Mouse (Mus musculus): ENCODE measurements around the gene Plcb4. TPM values are rescaled to one million over a fixed set of nuclear protein-coding genes. Genes with fewer than 3 reads are reported as not detected.

Plcb4 gene
- polyA plus RNA-seq, 1 experiment from 2014 or later, result 33.8 TPM

- H3K9me3 ChIP-seq (replicated peaks; ENCODE audit: control insufficient read depth, low read length), result no peaks in the 10 kb centered on the region
- no peaks in the 10 kb centered on the region for H3K4me1 ChIP-seq (ENCODE audit: control insufficient read depth, insufficient read depth, low read length)
- whole genome bisulfite sequencing (ENCODE audit: insufficient replicate concordance), result 85% methylated on average over 8 of the region's 8 CpGs
- H3K27ac ChIP-seq (ENCODE audit: low read depth, low read length), result no peak overlapping the region
- no peak overlapping the region for H3K4me2 ChIP-seq
- H3K4me3 ChIP-seq (ENCODE audit: low read depth, low read length), result no peak overlapping the region
- no peak for ATAC-seq (replicated peaks; ENCODE audit: insufficient number of reproducible peaks, low FRiP score, low TSS enrichment)
- no peaks in the 10 kb centered on the region for H3K36me3 ChIP-seq (ENCODE audit: control insufficient read depth, insufficient read depth, low read length)
- no peak overlapping the region for H3K9ac ChIP-seq (ENCODE audit: low read depth, low read length)
- 0 out of 2 replicates have a peak, but pooled peaks cover 6% of the 10 kb centered on the region for H3K27me3 ChIP-seq (ENCODE audit: control insufficient read depth, insufficient read depth, low read length)
Observed at GRCm38 (mm10) chr2:135955796-135956195, 297.0 kb downstream of the Plcb4 start.

DNA sequence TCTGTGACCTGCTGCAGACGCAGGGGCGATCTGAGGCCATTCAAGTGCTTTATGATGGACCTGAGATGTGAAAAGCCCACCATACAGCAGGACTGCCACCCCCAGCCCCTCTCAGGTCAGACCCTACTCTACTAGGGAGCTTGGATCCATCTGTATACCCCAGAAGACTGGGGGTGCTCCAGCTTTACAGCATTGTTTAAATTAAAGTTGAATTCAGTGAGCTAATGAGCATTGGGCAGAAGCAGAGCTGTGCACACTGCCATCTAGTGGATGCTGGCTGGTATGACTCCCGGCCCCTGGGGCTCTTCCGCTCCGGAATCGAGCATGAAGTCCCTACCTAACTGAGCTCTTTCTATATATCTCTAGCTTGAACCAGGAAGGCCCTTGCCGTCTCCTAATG lies 298.9 kb downstream of the Plcb4 start:
- 0 out of 2 replicates have a peak, but pooled peaks cover under 1% of the 10 kb centered on the region for H3K4me1 ChIP-seq (ENCODE audit: control insufficient read depth, insufficient read depth, low read length)
- no peaks in the 10 kb centered on the region for H3K36me3 ChIP-seq (ENCODE audit: control insufficient read depth, insufficient read depth, low read length)
- WGBS (ENCODE audit: insufficient replicate concordance), result 40% methylated on average over 7 of the region's 7 CpGs
- ATAC-seq (replicated peaks; ENCODE audit: insufficient number of reproducible peaks, low FRiP score, low TSS enrichment), result no peak
- no peak overlapping the region for H3K4me2 ChIP-seq
- no peaks in the 10 kb centered on the region for H3K9me3 ChIP-seq (replicated peaks; ENCODE audit: control insufficient read depth, low read length)
- 0 out of 2 replicates have a peak, but pooled peaks cover 6% of the 10 kb centered on the region for H3K27me3 ChIP-seq (ENCODE audit: control insufficient read depth, insufficient read depth, low read length)
- no peak overlapping the region for H3K4me3 ChIP-seq (ENCODE audit: low read depth, low read length)
- no peak overlapping the region for H3K9ac ChIP-seq (ENCODE audit: low read depth, low read length)
- H3K27ac ChIP-seq (ENCODE audit: low read depth, low read length), result no peak overlapping the region

DNA sequence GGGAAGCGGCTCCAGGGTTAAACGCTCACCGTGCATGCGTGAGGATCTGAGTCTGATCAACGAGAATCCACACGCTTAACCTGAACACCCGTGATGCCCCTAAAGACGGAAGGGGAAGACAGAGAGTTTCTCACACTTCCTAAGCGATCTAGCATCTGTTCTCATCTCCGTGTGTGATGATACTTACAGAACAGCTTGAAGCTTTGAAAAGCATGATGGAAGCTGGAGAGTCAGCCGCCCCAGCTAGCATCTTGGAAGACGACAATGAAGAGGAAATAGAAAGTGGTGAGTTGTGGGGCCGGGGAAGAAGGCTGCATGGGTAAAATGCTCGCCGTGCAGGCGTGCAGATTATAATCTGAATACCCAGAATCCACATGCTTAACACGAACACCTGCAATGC lies 299.6 kb downstream of the Plcb4 start:
- H3K4me1 ChIP-seq (ENCODE audit: control insufficient read depth, insufficient read depth, low read length), result peaks cover 6% of the 10 kb centered on the region
- WGBS (ENCODE audit: insufficient replicate concordance), result 87% methylated on average over 17 of the region's 17 CpGs
- 0 out of 2 replicates have a peak, but pooled peaks cover 6% of the 10 kb centered on the region for H3K27me3 ChIP-seq (ENCODE audit: control insufficient read depth, insufficient read depth, low read length)
- H3K9me3 ChIP-seq (replicated peaks; ENCODE audit: control insufficient read depth, low read length), result no peaks in the 10 kb centered on the region
- no peaks in the 10 kb centered on the region for H3K36me3 ChIP-seq (ENCODE audit: control insufficient read depth, insufficient read depth, low read length)
- H3K9ac ChIP-seq (ENCODE audit: low read depth, low read length), result no peak overlapping the region
- no peak overlapping the region for H3K4me2 ChIP-seq
- no peak for ATAC-seq (replicated peaks; ENCODE audit: insufficient number of reproducible peaks, low FRiP score, low TSS enrichment)
- no peak overlapping the region for H3K27ac ChIP-seq (ENCODE audit: low read depth, low read length)
- H3K4me3 ChIP-seq (ENCODE audit: low read depth, low read length), result no peak overlapping the region

DNA sequence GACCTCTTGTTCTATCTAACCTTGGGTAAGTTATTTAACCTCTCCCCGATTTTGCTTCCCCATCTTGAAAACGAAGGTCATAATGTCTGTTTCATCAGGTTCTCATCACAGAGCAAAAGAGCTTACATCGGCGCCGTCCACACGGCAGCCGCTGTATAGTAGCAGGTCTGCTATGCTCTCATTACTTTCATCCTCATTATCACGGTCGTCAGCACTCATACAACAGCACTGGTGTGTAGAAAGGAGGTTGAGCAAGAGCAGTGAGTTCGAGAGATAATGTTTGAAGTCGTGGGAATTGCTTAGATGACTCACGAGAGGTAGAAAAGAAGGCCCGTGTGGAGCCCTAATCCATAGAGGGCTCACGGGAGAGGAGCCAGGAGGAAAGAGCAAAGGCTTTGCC lies 304.3 kb downstream of the Plcb4 start:
- Histone ChIP-seq H3K4me3 (ENCODE audit: low read depth, low read length) (no peak overlapping the region), H3K9ac (ENCODE audit: low read depth, low read length) (no peak overlapping the region), H3K27me3 (ENCODE audit: control insufficient read depth, insufficient read depth, low read length) (no peaks in the 10 kb centered on the region), H3K4me1 (ENCODE audit: control insufficient read depth, insufficient read depth, low read length) (peaks cover 8% of the 10 kb centered on the region), H3K27ac (ENCODE audit: low read depth, low read length) (no peak overlapping the region), H3K36me3 (ENCODE audit: control insufficient read depth, insufficient read depth, low read length) (no peaks in the 10 kb centered on the region), H3K9me3 (replicated peaks; ENCODE audit: control insufficient read depth, low read length) (no peaks in the 10 kb centered on the region), H3K4me2 (no peak overlapping the region; the same call in 1 of the 2 replicates)
- peak; percentile 68; the same call in 1 of the 2 replicates for ATAC-seq (replicated peaks; ENCODE audit: insufficient number of reproducible peaks, low FRiP score, low TSS enrichment)
- WGBS (ENCODE audit: insufficient replicate concordance), result 38% methylated on average over 14 of the region's 14 CpGs

DNA sequence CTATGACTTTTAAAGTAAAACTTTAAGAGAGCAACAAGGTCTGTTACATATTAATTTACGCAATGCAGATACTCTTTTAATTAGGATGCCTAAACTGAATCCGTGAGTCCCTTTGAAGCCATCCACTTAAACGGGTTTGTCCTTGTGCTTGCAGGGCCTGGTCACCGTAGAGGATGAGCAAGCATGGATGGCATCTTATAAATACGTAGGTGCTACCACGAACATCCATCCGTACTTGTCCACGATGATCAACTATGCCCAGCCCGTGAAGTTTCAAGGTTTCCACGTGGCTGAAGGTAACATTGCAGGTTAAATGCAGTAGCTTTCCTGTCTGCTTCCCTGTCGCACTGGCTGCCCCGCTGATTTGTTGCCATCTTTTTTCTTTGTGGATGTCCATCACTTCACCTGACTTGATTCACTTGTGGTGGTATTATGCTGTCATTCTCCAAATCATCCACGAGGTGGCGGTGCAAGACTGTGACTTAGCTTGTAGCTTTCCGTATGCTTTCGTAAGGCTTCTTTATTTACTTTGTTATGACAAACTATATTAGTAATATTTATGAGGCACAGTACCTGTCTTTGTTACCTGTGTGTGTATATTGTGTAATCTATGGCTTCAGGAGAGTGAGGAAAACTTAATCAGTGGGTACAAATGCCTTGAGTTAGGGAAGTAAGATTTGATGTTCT lies 308.2 kb downstream of the Plcb4 start:
- no peaks in the 10 kb centered on the region for H3K27me3 ChIP-seq (ENCODE audit: control insufficient read depth, insufficient read depth, low read length)
- no peak overlapping the region for H3K9ac ChIP-seq (ENCODE audit: low read depth, low read length)
- no peak overlapping the region for H3K4me3 ChIP-seq (ENCODE audit: low read depth, low read length)
- H3K36me3 ChIP-seq (ENCODE audit: control insufficient read depth, insufficient read depth, low read length), result no peaks in the 10 kb centered on the region; the same call in 1 of the 2 replicates
- peaks cover 8% of the 10 kb centered on the region for H3K4me1 ChIP-seq (ENCODE audit: control insufficient read depth, insufficient read depth, low read length)
- 62% methylated on average over 16 of the region's 16 CpGs for WGBS (ENCODE audit: insufficient replicate concordance)
- ATAC-seq (replicated peaks; ENCODE audit: insufficient number of reproducible peaks, low FRiP score, low TSS enrichment), result no peak
- H3K4me2 ChIP-seq, result no peak overlapping the region
- H3K27ac ChIP-seq (ENCODE audit: low read depth, low read length), result no peak overlapping the region
- H3K9me3 ChIP-seq (replicated peaks; ENCODE audit: control insufficient read depth, low read length), result no peaks in the 10 kb centered on the region

DNA sequence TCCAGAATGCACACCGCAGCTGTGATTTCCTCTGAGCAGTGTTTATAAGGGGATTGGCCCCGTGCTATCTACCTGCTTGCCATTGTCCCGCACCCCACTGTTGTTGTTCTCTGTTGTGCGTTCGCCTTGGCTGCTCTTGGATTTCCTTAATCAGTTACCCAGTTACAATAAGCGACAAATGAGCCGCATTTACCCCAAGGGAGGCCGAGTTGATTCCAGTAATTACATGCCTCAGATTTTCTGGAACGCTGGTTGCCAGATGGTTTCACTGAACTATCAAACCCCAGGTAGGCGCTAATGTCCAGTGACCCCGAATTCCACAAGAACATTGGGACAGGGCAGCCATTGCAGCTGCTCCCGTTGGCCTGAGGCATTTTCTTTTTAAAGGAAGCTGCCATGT lies 309.3 kb downstream of the Plcb4 start:
- WGBS (ENCODE audit: insufficient replicate concordance), result 86% methylated on average over 12 of the region's 12 CpGs
- Histone ChIP-seq H3K36me3 (ENCODE audit: control insufficient read depth, insufficient read depth, low read length) (no peaks in the 10 kb centered on the region; the same call in 1 of the 2 replicates), H3K27me3 (ENCODE audit: control insufficient read depth, insufficient read depth, low read length) (no peaks in the 10 kb centered on the region), H3K4me3 (ENCODE audit: low read depth, low read length) (no peak overlapping the region), H3K9me3 (replicated peaks; ENCODE audit: control insufficient read depth, low read length) (no peaks in the 10 kb centered on the region), H3K27ac (ENCODE audit: low read depth, low read length) (no peak overlapping the region), H3K4me2 (no peak overlapping the region), H3K4me1 (ENCODE audit: control insufficient read depth, insufficient read depth, low read length) (peaks cover 5% of the 10 kb centered on the region), H3K9ac (ENCODE audit: low read depth, low read length) (no peak overlapping the region)
- no peak for ATAC-seq (replicated peaks; ENCODE audit: insufficient number of reproducible peaks, low FRiP score, low TSS enrichment)

- no peak overlapping the region for H3K27ac ChIP-seq (ENCODE audit: low read depth, low read length)
- no peak overlapping the region for H3K4me3 ChIP-seq (ENCODE audit: low read depth, low read length)
- H3K9ac ChIP-seq (ENCODE audit: low read depth, low read length), result no peak overlapping the region
- 97% methylated on average over 4 of the region's 4 CpGs for WGBS (ENCODE audit: insufficient replicate concordance)
- no peaks in the 10 kb centered on the region for H3K27me3 ChIP-seq (ENCODE audit: control insufficient read depth, insufficient read depth, low read length)
- H3K4me2 ChIP-seq, result no peak overlapping the region
- H3K9me3 ChIP-seq (replicated peaks; ENCODE audit: control insufficient read depth, low read length), result no peaks in the 10 kb centered on the region
- no peaks in the 10 kb centered on the region for H3K4me1 ChIP-seq (ENCODE audit: control insufficient read depth, insufficient read depth, low read length)
- H3K36me3 ChIP-seq (ENCODE audit: control insufficient read depth, insufficient read depth, low read length), result no peaks in the 10 kb centered on the region; the same call in 1 of the 2 replicates
- no peak for ATAC-seq (replicated peaks; ENCODE audit: insufficient number of reproducible peaks, low FRiP score, low TSS enrichment)
Observed at GRCm38 (mm10) chr2:135970902-135971301, 312.1 kb downstream of the Plcb4 start.

GRCm38 (mm10) chr2:135975978-135976377 lies 317.2 kb downstream of the Plcb4 start:
- H3K4me3 ChIP-seq (ENCODE audit: low read depth, low read length), result no peak overlapping the region
- no peaks in the 10 kb centered on the region for H3K27me3 ChIP-seq (ENCODE audit: control insufficient read depth, insufficient read depth, low read length)
- H3K4me1 ChIP-seq (ENCODE audit: control insufficient read depth, insufficient read depth, low read length), result no peaks in the 10 kb centered on the region
- H3K9ac ChIP-seq (ENCODE audit: low read depth, low read length), result no peak overlapping the region
- H3K36me3 ChIP-seq (ENCODE audit: control insufficient read depth, insufficient read depth, low read length), result no peaks in the 10 kb centered on the region; the same call in 1 of the 2 replicates
- 87% methylated on average over 9 of the region's 9 CpGs for WGBS (ENCODE audit: insufficient replicate concordance)
- no peaks in the 10 kb centered on the region for H3K9me3 ChIP-seq (replicated peaks; ENCODE audit: control insufficient read depth, low read length)
- no peak for ATAC-seq (replicated peaks; ENCODE audit: insufficient number of reproducible peaks, low FRiP score, low TSS enrichment)
- no peak overlapping the region for H3K27ac ChIP-seq (ENCODE audit: low read depth, low read length)
- no peak overlapping the region for H3K4me2 ChIP-seq

DNA sequence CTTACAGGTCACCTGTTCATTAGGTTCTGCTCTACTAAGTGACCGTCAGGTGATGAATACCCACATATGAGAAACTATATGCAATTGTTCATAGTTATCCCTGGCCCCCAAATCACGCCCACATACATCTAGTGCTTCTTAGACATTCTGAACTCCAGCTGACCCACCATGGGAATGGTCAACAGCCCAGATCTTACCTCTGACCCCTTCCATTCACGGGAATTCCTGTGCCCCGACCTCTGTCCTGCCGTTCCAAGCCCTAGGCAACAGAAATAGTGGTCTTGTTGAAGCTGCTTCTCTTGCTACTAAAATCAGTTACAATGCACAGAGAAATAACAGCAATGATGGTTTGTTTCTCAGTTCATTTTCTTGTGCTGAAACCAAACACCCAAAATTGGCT lies 320.0 kb downstream of the Plcb4 start:
- no peaks in the 10 kb centered on the region for H3K9me3 ChIP-seq (replicated peaks; ENCODE audit: control insufficient read depth, low read length)
- ATAC-seq (replicated peaks; ENCODE audit: insufficient number of reproducible peaks, low FRiP score, low TSS enrichment), result no peak
- H3K4me1 ChIP-seq (ENCODE audit: control insufficient read depth, insufficient read depth, low read length), result no peaks in the 10 kb centered on the region
- no peak overlapping the region for H3K9ac ChIP-seq (ENCODE audit: low read depth, low read length)
- WGBS (ENCODE audit: insufficient replicate concordance), result 70% methylated on average over 5 of the region's 5 CpGs
- H3K27me3 ChIP-seq (ENCODE audit: control insufficient read depth, insufficient read depth, low read length), result no peaks in the 10 kb centered on the region
- H3K27ac ChIP-seq (ENCODE audit: low read depth, low read length), result no peak overlapping the region
- no peaks in the 10 kb centered on the region for H3K36me3 ChIP-seq (ENCODE audit: control insufficient read depth, insufficient read depth, low read length)
- no peak overlapping the region for H3K4me2 ChIP-seq
- H3K4me3 ChIP-seq (ENCODE audit: low read depth, low read length), result no peak overlapping the region
